In genomic region chr8:121374777-121375176, GRCm38 (mm10) we compare ENCODE assay signal across 9 mouse cellular contexts.
DNase-seq lines count a peak whose midpoint lies in the region; ATAC-seq and TF ChIP-seq lines count a peak whose summit lies in the region.
"Had no signal": no experiment of that assay in that cellular context is flagged by ENCODE, and none has a peak within 500 bp of the region (broad histone marks: within the 10 kb centered on the region; RNA-seq: fewer than 3 reads in every experiment).

No protein-coding gene starts in this region.

- no peak for TF ChIP-seq EP300 in heart, postnatal 0 days (IDR thresholded peaks at IDR 0.05; ENCODE audit: low read depth)

- 10% methylated on average over 8 of the region's 8 CpGs for WGBS in kidney, embryonic 14.5 days
- 5% methylated on average over 8 of the region's 8 CpGs for WGBS in embryonic facial prominence, embryonic 10.5 days
- 13% methylated on average over 8 of the region's 8 CpGs for WGBS in heart, postnatal 0 days

- H3K9me3 ChIP-seq in kidney, embryonic 14.5 days (ENCODE audit: control insufficient read depth, low read length) = no peaks in the 10 kb centered on the region
- no peaks in the 10 kb centered on the region for H3K9me3 ChIP-seq in embryonic facial prominence, embryonic 10.5 days
- H3K9me3 ChIP-seq in heart, postnatal 0 days (replicated peaks; ENCODE audit: control insufficient read depth, low read length) = no peaks in the 10 kb centered on the region

- H3K36me3 ChIP-seq in kidney, embryonic 14.5 days (ENCODE audit: control insufficient read depth, insufficient read depth, low read length) = no peaks in the 10 kb centered on the region
- no peaks in the 10 kb centered on the region for H3K36me3 ChIP-seq in embryonic facial prominence, embryonic 10.5 days (replicated peaks)
- H3K36me3 ChIP-seq in heart, postnatal 0 days (replicated peaks; ENCODE audit: control insufficient read depth, insufficient read depth, low read length) = no peaks in the 10 kb centered on the region

- H3K4me1 ChIP-seq in kidney, embryonic 14.5 days (ENCODE audit: control insufficient read depth, insufficient read depth, low read length) = peaks cover 42% of the 10 kb centered on the region
- peaks cover 95% of the 10 kb centered on the region for H3K4me1 ChIP-seq in embryonic facial prominence, embryonic 10.5 days
- H3K4me1 ChIP-seq in heart, postnatal 0 days (ENCODE audit: control insufficient read depth, insufficient read depth) = peaks cover 12% of the 10 kb centered on the region; the same call in 1 of the 2 replicates

- no peak for ATAC-seq in kidney, embryonic 14.5 days (ENCODE audit: low FRiP score, low TSS enrichment)
- ATAC-seq in heart, postnatal 0 days (ENCODE audit: insufficient read depth, low read depth) = peak; percentile 39
- ATAC-seq in megakaryocyte-erythroid progenitor cell, adult 5-6 weeks (replicated peaks; ENCODE audit: low FRiP score, low TSS enrichment, poor library complexity, severe bottlenecking) = no peak

- TF ChIP-seq CTCF in heart, postnatal 0 days (IDR thresholded peaks at IDR 0.05; ENCODE audit: low read depth) = no peak

- no peak overlapping the region for H3K9ac ChIP-seq in kidney, embryonic 14.5 days (ENCODE audit: low read depth, low read length)
- no peak overlapping the region for H3K9ac ChIP-seq in heart, postnatal 0 days (replicated peaks; ENCODE audit: low read depth, low read length)

- H3K27me3 ChIP-seq in kidney, embryonic 14.5 days (ENCODE audit: control insufficient read depth, insufficient read depth, low read length) = no peaks in the 10 kb centered on the region
- H3K27me3 ChIP-seq in embryonic facial prominence, embryonic 10.5 days (replicated peaks; ENCODE audit: low read depth, poor library complexity, severe bottlenecking) = peaks cover 30% of the 10 kb centered on the region
- H3K27me3 ChIP-seq in heart, postnatal 0 days (ENCODE audit: control insufficient read depth, insufficient read depth, low read length) = no peaks in the 10 kb centered on the region

- H3K27ac ChIP-seq in kidney, embryonic 14.5 days (ENCODE audit: low read depth, low read length) = no peak overlapping the region
- peak overlapping the region; percentile 63 for H3K27ac ChIP-seq in embryonic facial prominence, embryonic 10.5 days (replicated peaks)
- no peak overlapping the region for H3K27ac ChIP-seq in heart, postnatal 0 days (ENCODE audit: low read depth)

- H3K4me3 ChIP-seq in kidney, embryonic 14.5 days (ENCODE audit: low read length) = no peak overlapping the region
- H3K4me3 ChIP-seq in embryonic facial prominence, embryonic 10.5 days = no peak overlapping the region
- H3K4me3 ChIP-seq in heart, postnatal 0 days (ENCODE audit: low read depth, low read length) = no peak overlapping the region
- H3K4me3 ChIP-seq: erythroblast, embryonic 14.5 days had no signal

- no peak overlapping the region for H3K4me2 ChIP-seq in kidney, embryonic 14.5 days (replicated peaks; ENCODE audit: low read depth, low read length)
- H3K4me2 ChIP-seq in heart, postnatal 0 days (ENCODE audit: low read depth, low read length) = no peak overlapping the region

- peak; percentile 31 for DNase-seq in kidney, adult 9 months
- peak; percentile 76 for DNase-seq in embryonic facial prominence, embryonic 10.5 days (ENCODE audit: low spot score)
- DNase-seq in heart, postnatal 0 days (ENCODE audit: low spot score) = peak; percentile 71
- DNase-seq in lung, postnatal 36 days = peak; percentile 45
- no peak for DNase-seq in layer of hippocampus, adult 9-10 months (ENCODE audit: low spot score)
- no peak for DNase-seq in adipocyte (ENCODE audit: low spot score)

Comparison
In these comparisons a context has a peak if more than half of its experiments do, and no peak if none do; other contexts are left out.
1. DNase-seq: peak in kidney, adult 9 months (single experiment), embryonic facial prominence, embryonic 10.5 days (single experiment), heart, postnatal 0 days (single experiment) and lung, postnatal 36 days (single experiment); none in layer of hippocampus, adult 9-10 months (single experiment) and adipocyte (single experiment).